Mouse (Mus musculus): ENCODE data around the gene Chmp3.
A peak's percentile ranks its signal among the peaks of the same experiment; 100 is the strongest.

Gene Chmp3

DNA sequence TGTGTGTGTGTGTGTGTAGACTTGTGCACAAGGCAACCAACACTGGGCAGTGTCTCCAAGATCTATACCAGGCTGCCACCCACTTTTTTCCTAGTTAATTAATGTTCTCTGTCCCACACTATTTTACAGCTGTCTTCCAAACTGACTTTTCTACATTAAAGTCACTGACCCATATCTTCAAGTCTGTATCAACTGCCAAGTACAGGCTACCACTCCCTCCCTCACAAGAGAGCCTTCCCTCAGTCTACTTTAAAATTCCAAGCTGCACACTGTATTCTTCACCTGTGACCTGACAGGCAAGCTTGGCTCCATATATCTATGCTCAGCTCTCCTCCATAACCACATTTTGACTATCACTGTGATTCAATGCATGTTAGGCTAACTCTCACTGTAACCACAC lies 69.6 kb downstream of the Chmp3 start:
- DNase-seq = no peak

DNA sequence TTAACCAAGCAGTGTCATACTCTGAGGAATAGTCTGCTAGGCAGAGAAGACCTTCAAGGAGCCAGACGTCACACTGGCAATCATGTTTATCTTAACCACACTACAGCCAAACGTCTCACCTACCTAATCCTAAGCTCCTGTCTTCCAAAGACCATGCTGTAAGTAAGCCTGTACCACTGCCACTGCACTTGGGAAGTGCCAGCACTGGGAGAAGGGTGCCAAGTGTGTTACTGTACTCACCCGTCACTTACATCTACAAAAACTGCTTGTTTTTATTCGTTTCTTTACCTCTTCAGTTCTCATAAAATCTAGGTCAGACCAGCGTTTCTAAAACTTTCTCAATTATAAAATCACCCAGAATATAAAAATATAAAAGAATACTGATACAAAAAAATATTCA lies 73.4 kb downstream of the Chmp3 start:
- DNase-seq = no peak

DNA sequence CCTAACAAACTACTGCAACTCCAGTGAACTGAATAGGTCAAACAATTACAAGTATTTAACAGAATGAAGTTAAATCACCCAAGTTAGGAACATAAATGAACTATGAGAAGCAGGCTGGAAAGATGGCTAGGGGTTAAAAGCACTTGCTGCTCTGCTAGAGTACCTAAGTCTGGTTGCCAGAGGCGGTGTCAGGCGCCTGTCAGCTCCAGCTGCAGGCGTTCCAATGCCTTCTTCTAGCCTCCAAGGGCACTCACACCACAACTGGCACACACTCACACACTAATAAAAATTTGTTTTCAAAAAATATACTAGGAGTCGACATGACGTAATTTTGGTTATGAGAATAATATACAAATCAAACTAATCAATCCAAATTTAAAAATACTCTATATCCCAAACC lies 78.0 kb downstream of the Chmp3 start:
- no peak for DNase-seq

DNA sequence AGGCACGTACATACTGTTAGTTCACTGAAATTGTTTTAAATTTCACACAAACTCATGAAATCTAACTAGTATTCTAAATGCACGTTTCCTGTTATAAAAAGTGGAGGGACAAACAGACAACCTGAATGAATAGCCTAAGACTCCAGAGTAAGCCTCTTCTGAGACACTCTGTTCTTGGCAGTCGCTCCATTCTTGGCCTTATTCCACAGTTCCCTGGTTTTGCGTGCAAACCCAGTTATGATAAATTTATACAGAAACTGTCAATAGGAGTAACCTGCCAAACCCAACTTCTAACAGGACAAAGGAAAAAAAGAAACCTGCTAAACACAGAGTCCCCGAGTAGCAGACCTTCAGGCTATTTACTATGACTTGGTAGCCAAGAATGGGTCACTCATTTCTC lies 78.4 kb downstream of the Chmp3 start:
- DNase-seq = peak; percentile 16

DNA sequence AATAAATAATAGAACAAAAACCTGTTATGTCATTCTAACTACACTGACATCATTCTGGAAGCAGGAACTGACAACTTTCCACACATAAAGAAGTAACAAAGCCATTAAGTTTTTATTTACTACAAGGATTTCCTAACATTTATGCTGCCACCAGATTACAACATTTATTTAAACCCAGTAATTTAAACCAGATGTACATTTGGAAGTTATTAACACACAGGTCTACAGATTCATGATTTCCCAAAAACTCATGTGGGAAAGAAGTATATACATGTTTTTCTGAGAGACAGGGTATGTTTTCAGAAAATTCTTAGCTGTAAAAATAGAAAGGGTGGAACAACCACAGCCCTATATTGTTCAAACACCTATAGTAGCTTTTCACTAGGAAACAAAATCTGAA lies 81.1 kb downstream of the Chmp3 start:
- DNase-seq = no peak

DNA sequence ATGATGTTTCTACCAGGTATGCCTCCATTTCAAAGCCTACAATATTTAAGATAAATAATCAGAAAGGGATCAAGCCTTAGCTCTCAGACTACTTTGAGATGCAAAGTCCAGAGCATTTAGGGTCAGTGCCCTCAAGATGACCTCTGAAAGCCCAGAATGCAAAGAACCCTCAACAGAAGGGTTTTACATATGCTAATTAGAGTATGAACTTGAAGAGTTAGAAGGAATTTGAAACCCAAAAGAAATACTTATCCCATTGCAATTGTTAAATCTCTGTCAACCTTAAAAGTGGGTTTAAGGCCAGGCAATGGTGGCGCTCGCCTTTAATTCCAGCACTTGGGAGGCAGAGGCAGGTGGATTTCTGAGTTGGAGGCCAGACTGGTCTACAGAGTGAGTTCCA lies 82.4 kb downstream of the Chmp3 start:
- DNase-seq = no peak

DNA sequence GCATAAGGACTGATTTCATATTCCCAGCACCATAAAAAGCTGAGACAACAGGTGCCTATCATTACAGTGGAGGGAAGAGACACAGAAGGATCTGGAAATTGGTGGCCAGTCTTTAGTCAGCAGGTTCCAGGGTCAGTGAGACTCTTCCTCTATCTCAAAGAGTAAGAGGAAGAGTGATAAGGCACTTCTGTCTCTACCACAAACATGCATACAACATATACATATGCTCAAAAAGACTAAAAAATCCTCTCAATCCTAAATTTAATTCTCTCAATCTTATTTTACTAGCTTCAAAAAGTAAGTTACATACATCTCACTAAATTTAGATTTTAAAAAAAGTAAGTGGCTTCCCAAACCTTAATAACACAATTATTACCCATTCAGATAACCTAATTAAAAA lies 83.7 kb downstream of the Chmp3 start:
- DNase-seq = no peak

DNA sequence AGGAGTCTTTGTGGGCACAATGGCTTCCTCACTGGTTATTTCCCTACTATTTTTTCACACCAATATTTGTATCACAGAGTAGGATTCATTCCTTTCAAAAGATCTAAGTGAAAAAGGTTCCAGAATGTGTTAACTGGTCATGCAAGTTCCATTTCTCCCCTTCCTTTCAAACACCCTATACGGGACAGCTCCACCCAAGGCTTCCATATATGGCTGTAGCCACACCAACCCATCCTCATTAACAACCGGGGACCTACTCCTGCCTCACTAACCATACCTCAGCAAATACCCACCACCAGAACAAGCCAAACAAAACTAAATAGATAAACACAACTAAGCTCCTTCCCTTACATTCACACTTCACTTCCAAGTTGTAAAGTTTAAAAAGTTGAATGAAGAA lies 87.6 kb downstream of the Chmp3 start:
- DNase-seq = no peak

DNA sequence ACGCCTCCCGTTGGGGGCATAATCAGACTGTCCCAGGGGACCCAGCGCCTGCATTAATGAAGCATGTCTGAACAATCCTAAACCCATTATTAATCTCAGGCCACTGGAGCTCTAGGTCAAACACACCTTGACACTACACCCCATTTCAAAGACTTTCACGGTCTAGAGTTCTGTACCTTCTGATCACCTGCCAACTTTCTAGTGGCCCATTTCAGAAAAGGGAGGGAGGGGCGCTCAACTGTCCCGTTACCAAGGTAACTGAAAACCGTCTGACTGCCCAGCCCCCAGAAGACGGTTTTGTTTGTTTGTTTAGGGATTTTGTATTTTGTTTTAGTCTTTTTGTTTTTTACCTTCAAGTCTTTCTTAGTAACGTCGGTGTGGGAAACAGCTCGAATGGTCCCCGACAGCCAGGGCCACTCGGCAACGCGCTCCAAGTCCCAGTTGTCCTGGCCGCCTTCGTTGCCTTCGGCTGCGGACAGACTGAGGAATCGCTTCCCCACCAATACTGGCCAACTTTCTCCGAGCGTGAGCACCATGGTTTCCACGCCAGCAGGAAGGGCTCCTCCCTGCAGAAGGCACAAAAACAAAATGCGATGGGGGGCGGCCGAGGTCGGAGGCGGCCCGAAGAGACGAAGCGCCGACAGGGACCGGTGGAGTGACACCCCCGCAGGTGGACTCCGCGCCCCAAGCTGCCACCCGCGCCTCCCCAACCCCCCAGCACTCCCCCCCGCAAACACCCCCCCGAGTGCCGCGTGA lies 88.3 kb downstream of the Chmp3 start:
- DNase-seq = peak; percentile 40

Data from kidney, adult 9 months (tissue).